Mouse (Mus musculus): ENCODE results near the gene Hspa1b.

- TF ChIP-seq CTCF (conservative IDR thresholded peaks at IDR 0.05; ENCODE audit: insufficient read depth, insufficient read length, low read depth, low read length) (no peak), POLR2A (IDR thresholded peaks at IDR 0.05; ENCODE audit: low read depth, low read length) (no peak)
These were observed 21.0 kb downstream of the Hspa1b start for GRCm38 (mm10) chr17:34937960-34938505.

Data from kidney, adult 2 months (tissue).